Mouse (Mus musculus) limb, embryonic 11.5 days (tissue): ENCODE results near the gene Psma6. TPM values are rescaled to one million over a fixed set of nuclear protein-coding genes. Genes with fewer than 3 reads are reported as not detected.
A peak's percentile ranks its signal among the peaks of the same experiment; 100 is the strongest.

Experiments used
- ATAC-seq: fragments of 200-750 bp; cut with Nextera tagmentation; 2 replicates; pipeline ENCODE4 v1.8.0; 2017; ENCODE audit warnings: low read depth; ENCODE audit not compliant: insufficient number of reproducible peaks, low FRiP score, low TSS enrichment
- DNase-seq: peaks from one replicate; pipeline ENCODE4 v3.0.0-alpha.2; 2015; ENCODE audit warnings: low spot score
- H3K27ac ChIP-seq: fragments of 300-500 bp; sonication (generic); replicated peaks from 2 replicates; pipeline ENCODE4 v1.5.1; 2014; ENCODE audit warnings: low read depth, mild to moderate bottlenecking, low read length
- H3K27me3 ChIP-seq: fragments of 300-500 bp; sonication (generic); 2 replicates; pipeline ENCODE4 v1.6.1; 2014; ENCODE audit warnings: mild to moderate bottlenecking, low read length, mixed read lengths; ENCODE audit not compliant: control insufficient read depth, insufficient read depth
- H3K36me3 ChIP-seq: fragments of 300-500 bp; sonication (generic); 2 replicates; pipeline ENCODE4 v1.6.1; 2014; ENCODE audit warnings: mild to moderate bottlenecking, low read length, moderate library complexity, mixed read lengths; ENCODE audit not compliant: control insufficient read depth, insufficient read depth
- H3K4me1 ChIP-seq: fragments of 300-500 bp; sonication (generic); 2 replicates; pipeline ENCODE4 v1.6.1; 2014; ENCODE audit warnings: low read length, mixed read lengths; ENCODE audit not compliant: control insufficient read depth, insufficient read depth
- H3K4me2 ChIP-seq: fragments of 300-500 bp; sonication (generic); 2 replicates; pipeline ENCODE4 v1.6.1; 2014; ENCODE audit warnings: low read depth, mild to moderate bottlenecking, moderate library complexity; ENCODE audit not compliant: severe bottlenecking
- H3K4me3 ChIP-seq: fragments of 300-500 bp; sonication (generic); 2 replicates; pipeline ENCODE4 v1.5.1; 2014; ENCODE audit warnings: low read depth, low read length
- H3K9ac ChIP-seq: fragments of 300-500 bp; sonication (generic); 2 replicates; pipeline ENCODE4 v1.6.1; 2014; ENCODE audit warnings: mild to moderate bottlenecking, low read length
- H3K9me3 ChIP-seq: fragments of 300-500 bp; sonication (generic); 2 replicates; pipeline ENCODE4 v1.6.1; 2016; ENCODE audit warnings: low read length; ENCODE audit not compliant: control insufficient read depth
- WGBS: fragments of 180-500 bp; shearing (Covaris S2); extraction: QIAGEN DNeasy Blood & Tissue Kit; methylation state at CpG from one replicate; pipeline ENCODE4 v1.1.7; 2014; 5-methylcytosine and 5-hydroxymethylcytosine counted together
- polyA plus RNA-seq: library from polyadenylated mRNA; unstranded; fragments of >200 nt; fragmentation: Nextera tagmentation; extraction: Ambion mirVana; gene quantifications from 2 replicates; pipeline ENCODE4 v1.2.1, GENCODE M21; 2014

Gene Psma6
- polyA plus RNA-seq, 1 experiment from 2014 or later: 499 TPM

GRCm38 (mm10) chr12:55438058-55438457, 54.0 kb downstream of the Psma6 start:
- Histone ChIP-seq H3K4me3 (no peak overlapping the region), H3K4me1 (peaks cover 7% of the 10 kb centered on the region; the same call in 1 of the 2 replicates), H3K27ac (peak overlapping the region; percentile 77), H3K9ac (peak overlapping the region; percentile 9), H3K4me2 (peak overlapping the region; percentile 37), H3K27me3 (no peaks in the 10 kb centered on the region), H3K36me3 (no peaks in the 10 kb centered on the region), H3K9me3 (no peaks in the 10 kb centered on the region)
- no peak for DNase-seq
- 73% methylated on average over 10 of the region's 10 CpGs for WGBS
- no peak for ATAC-seq

- Histone ChIP-seq H3K27me3 (no peaks in the 10 kb centered on the region), H3K4me2 (peak overlapping the region; percentile 37), H3K9ac (peak overlapping the region; percentile 41; the same call in 1 of the 2 replicates), H3K4me3 (no peak overlapping the region), H3K4me1 (peaks cover 7% of the 10 kb centered on the region; the same call in 1 of the 2 replicates), H3K27ac (peak overlapping the region; percentile 77), H3K36me3 (no peaks in the 10 kb centered on the region), H3K9me3 (no peaks in the 10 kb centered on the region)
- peak; percentile 70 for ATAC-seq
- 9% methylated on average over 11 of the region's 11 CpGs for WGBS
- peak; percentile 55 for DNase-seq
Observed at GRCm38 (mm10) chr12:55438611-55439137, 54.7 kb downstream of the Psma6 start.

GRCm38 (mm10) chr12:55440416-55440815, 56.4 kb downstream of the Psma6 start:
- DNase-seq (no peak), ATAC-seq (no peak)
- no peaks in the 10 kb centered on the region for H3K36me3 ChIP-seq
- no peak overlapping the region for H3K27ac ChIP-seq
- H3K4me3 ChIP-seq: no peak overlapping the region
- H3K4me2 ChIP-seq: no peak overlapping the region
- no peaks in the 10 kb centered on the region for H3K9me3 ChIP-seq
- 72% methylated on average over 5 of the region's 5 CpGs for WGBS
- peaks cover 7% of the 10 kb centered on the region; the same call in 1 of the 2 replicates for H3K4me1 ChIP-seq
- H3K27me3 ChIP-seq: no peaks in the 10 kb centered on the region
- H3K9ac ChIP-seq: no peak overlapping the region

GRCm38 (mm10) chr12:55442245-55442644, 58.2 kb downstream of the Psma6 start:
- peaks cover 17% of the 10 kb centered on the region for H3K4me1 ChIP-seq

GRCm38 (mm10) chr12:55442861-55443850, 59.1 kb downstream of the Psma6 start:
- WGBS: 64% methylated on average over 9 of the region's 9 CpGs
- Histone ChIP-seq H3K27ac (no peak overlapping the region), H3K36me3 (no peaks in the 10 kb centered on the region), H3K4me2 (no peak overlapping the region), H3K9me3 (no peaks in the 10 kb centered on the region), H3K4me3 (no peak overlapping the region), H3K27me3 (no peaks in the 10 kb centered on the region), H3K4me1 (peaks cover 17% of the 10 kb centered on the region), H3K9ac (no peak overlapping the region)
- DNase-seq: no peak
- no peak for ATAC-seq

More at GRCm38 (mm10) chr12:55442245-55442644, 58.2 kb downstream of the Psma6 start:
- Histone ChIP-seq H3K36me3 (no peaks in the 10 kb centered on the region), H3K4me3 (no peak overlapping the region), H3K9me3 (no peaks in the 10 kb centered on the region), H3K27me3 (no peaks in the 10 kb centered on the region), H3K4me2 (no peak overlapping the region), H3K27ac (no peak overlapping the region), H3K9ac (no peak overlapping the region)
- DNase-seq (no peak), ATAC-seq (no peak)
- WGBS: 96% methylated on average over 1 of the region's 1 CpGs

GRCm38 (mm10) chr12:55444031-55444451, 60.0 kb downstream of the Psma6 start:
- Histone ChIP-seq H3K36me3 (no peaks in the 10 kb centered on the region), H3K4me2 (no peak overlapping the region), H3K4me3 (no peak overlapping the region), H3K27me3 (no peaks in the 10 kb centered on the region), H3K27ac (no peak overlapping the region), H3K9ac (no peak overlapping the region), H3K4me1 (peaks cover 10% of the 10 kb centered on the region), H3K9me3 (no peaks in the 10 kb centered on the region)
- 86% methylated on average over 4 of the region's 4 CpGs for WGBS
- no peak for ATAC-seq
- DNase-seq: no peak

- no peak overlapping the region for H3K9ac ChIP-seq
- H3K4me2 ChIP-seq: no peak overlapping the region
- no peaks in the 10 kb centered on the region for H3K9me3 ChIP-seq
- H3K4me3 ChIP-seq: no peak overlapping the region
- DNase-seq: no peak
- no peak for ATAC-seq
- no peaks in the 10 kb centered on the region for H3K27me3 ChIP-seq
- H3K27ac ChIP-seq: no peak overlapping the region
- peaks cover 10% of the 10 kb centered on the region for H3K4me1 ChIP-seq
- 86% methylated on average over 4 of the region's 4 CpGs for WGBS
- no peaks in the 10 kb centered on the region for H3K36me3 ChIP-seq
Observed at GRCm38 (mm10) chr12:55445583-55445982, 61.6 kb downstream of the Psma6 start.

GRCm38 (mm10) chr12:55446366-55446745, 62.3 kb downstream of the Psma6 start:
- WGBS: 83% methylated on average over 4 of the region's 4 CpGs
- peak; percentile 35; the same call in 1 of the 2 replicates for ATAC-seq
- H3K27ac ChIP-seq: peak overlapping the region; percentile 86
- no peaks in the 10 kb centered on the region for H3K36me3 ChIP-seq
- peaks cover 10% of the 10 kb centered on the region for H3K4me1 ChIP-seq
- H3K27me3 ChIP-seq: no peaks in the 10 kb centered on the region
- no peak for DNase-seq
- H3K4me3 ChIP-seq: no peak overlapping the region
- H3K4me2 ChIP-seq: 0 out of 2 replicates have a peak overlapping the region, but pooled peaks have one; percentile 1
- H3K9ac ChIP-seq: no peak overlapping the region
- no peaks in the 10 kb centered on the region for H3K9me3 ChIP-seq
